Mouse (Mus musculus) gastrocnemius, adult 18-20 months (tissue): ENCODE data around the gene Mks1. TPM values are rescaled to one million over a fixed set of nuclear protein-coding genes. Genes with fewer than 3 reads are reported as not detected.
"Not testable (repeated sequence)": the region's sequence is repeated elsewhere in the genome, so short reads cannot be mapped to it uniquely, and the experiment has no call there.

Experiments used
- DNase-seq: peaks from one replicate; pipeline ENCODE4 v3.0.0; 2021; ENCODE audit warnings: low spot score
- long read RNA-seq, 2 experiments: library from polyadenylated mRNA; stranded (forward); transcript quantifications; one replicate each; pipeline ENCODE4 v2.0.0; 2021
- total RNA-seq, 2 experiments: library from RNA; stranded (reverse); gene quantifications; 2 replicates each; pipeline ENCODE4 v1.2.3; 2021

Mks1 gene
- 1 to 10 TPM; 1.6 to 1.8 TPM for total RNA-seq
- long read RNA-seq, experiment 1, transcript Mks1-201 (18 exons, 2,499 nt), result major isoform, 5 of 7 reads
- long read RNA-seq, experiment 1, partial matches to known transcripts, result 0 of 7 reads
- long read RNA-seq, experiment 1, other reads (novel, unspliced or antisense), result 2 of 7 reads
- long read RNA-seq, experiment 2, transcript Mks1-201 (18 exons, 2,499 nt), result major isoform, 5 of 6 reads
- long read RNA-seq, experiment 2, partial matches to known transcripts, result 0 of 6 reads
- long read RNA-seq, experiment 2, other reads (novel, unspliced or antisense), result 1 of 6 reads

GRCm38 (mm10) chr11:87852690-87853596, at the start of gene Mks1:
Gene Mks1, plus strand, starts transcription at chr11:87853215.
- DNase-seq, result peak; percentile 87

- DNase-seq, result peak; percentile 18
Observed at GRCm38 (mm10) chr11:87805448-87805847, 47.6 kb upstream of the Mks1 start.

- DNase-seq, result no peak
Observed at GRCm38 (mm10) chr11:87807433-87807832, 45.6 kb upstream of the Mks1 start.

GRCm38 (mm10) chr11:87808236-87808635, 44.8 kb upstream of the Mks1 start:
- DNase-seq, result no peak

- DNase-seq, result no peak
Observed at GRCm38 (mm10) chr11:87811396-87811795, 41.6 kb upstream of the Mks1 start.

- no peak for DNase-seq
Observed at GRCm38 (mm10) chr11:87814831-87815230, 38.2 kb upstream of the Mks1 start.

- no peak for DNase-seq
Observed at GRCm38 (mm10) chr11:87816707-87817442, 36.1 kb upstream of the Mks1 start.

GRCm38 (mm10) chr11:87817443-87817773, 35.6 kb upstream of the Mks1 start:
- DNase-seq, result no peak

- DNase-seq, result no peak
Observed at GRCm38 (mm10) chr11:87821502-87821901, 31.5 kb upstream of the Mks1 start.

GRCm38 (mm10) chr11:87828239-87828900, 24.6 kb upstream of the Mks1 start, which contains the start of gene Lpo:
Gene Lpo, minus strand, starts transcription at chr11:87828289.
- no peak for DNase-seq

- no peak for DNase-seq
Observed at GRCm38 (mm10) chr11:87840676-87841075, 12.3 kb upstream of the Mks1 start.

GRCm38 (mm10) chr11:87841436-87841835, 11.6 kb upstream of the Mks1 start:
- DNase-seq, result no peak

GRCm38 (mm10) chr11:87846968-87847600, 5.9 kb upstream of the Mks1 start:
- no peak for DNase-seq

GRCm38 (mm10) chr11:87847884-87848283, 5.1 kb upstream of the Mks1 start:
- no peak for DNase-seq

GRCm38 (mm10) chr11:87853597-87853954, 561 bp downstream of the Mks1 start:
- DNase-seq, result no peak

GRCm38 (mm10) chr11:87854550-87854949, 1.5 kb downstream of the Mks1 start:
- no peak for DNase-seq

GRCm38 (mm10) chr11:87859273-87859672, 6.3 kb downstream of the Mks1 start:
- DNase-seq, result no peak

- no peak for DNase-seq
Observed at GRCm38 (mm10) chr11:87860426-87860825, 7.4 kb downstream of the Mks1 start.

GRCm38 (mm10) chr11:87862805-87863204, 9.8 kb downstream of the Mks1 start:
- no peak for DNase-seq

GRCm38 (mm10) chr11:87866891-87867290, 13.9 kb downstream of the Mks1 start:
- not testable (repeated sequence) for DNase-seq

GRCm38 (mm10) chr11:87870096-87870495, 17.1 kb downstream of the Mks1 start:
- no peak for DNase-seq
